Mouse (Mus musculus) embryo, embryonic 10.5 days (tissue): ENCODE measurements around the gene Wapl.

Experiments
- DNase-seq: peaks from one replicate; pipeline ENCODE4 v3.0.0-alpha.2; 2015; ENCODE audit warnings: low spot score

Gene Wapl

GRCm38 (mm10) chr14:34773681-34774080, 100.0 kb downstream of the Wapl start:
- no peak for DNase-seq

GRCm38 (mm10) chr14:34774231-34774630, 100.5 kb downstream of the Wapl start:
- DNase-seq = no peak

GRCm38 (mm10) chr14:34776719-34777385, 103.1 kb downstream of the Wapl start:
- DNase-seq = no peak

- DNase-seq = peak; percentile 91
Observed at GRCm38 (mm10) chr14:34777810-34778209, 104.1 kb downstream of the Wapl start.

GRCm38 (mm10) chr14:34778760-34779159, 105.0 kb downstream of the Wapl start:
- DNase-seq = no peak

- DNase-seq = no peak
Observed at GRCm38 (mm10) chr14:34793406-34794037, 119.8 kb downstream of the Wapl start.
